Mouse (Mus musculus) large intestine, adult 2 months (tissue): ENCODE results near the gene Pdk2. TPM values are rescaled to one million over a fixed set of nuclear protein-coding genes. Genes with fewer than 3 reads are reported as not detected.

Experiments
- DNase-seq: peaks from one replicate; pipeline ENCODE4 v3.0.0-alpha.2; 2012; ENCODE audit warnings: low read depth, low spot score
- WGBS: fragments of 180-500 bp; shearing (Covaris S2); methylation state at CpG from one replicate; pipeline ENCODE4 v1.1.7; 2018; 5-methylcytosine and 5-hydroxymethylcytosine counted together
- polyA plus RNA-seq: library from polyadenylated mRNA; depleted of rRNA; stranded (reverse); fragments of >200 nt; gene quantifications from 2 replicates; pipeline ENCODE4 v1.2.3, GENCODE M21; 2012; rRNA removed

The Pdk2 gene
- polyA plus RNA-seq: 47.3 and 81.2 TPM in 2 replicates

DNA sequence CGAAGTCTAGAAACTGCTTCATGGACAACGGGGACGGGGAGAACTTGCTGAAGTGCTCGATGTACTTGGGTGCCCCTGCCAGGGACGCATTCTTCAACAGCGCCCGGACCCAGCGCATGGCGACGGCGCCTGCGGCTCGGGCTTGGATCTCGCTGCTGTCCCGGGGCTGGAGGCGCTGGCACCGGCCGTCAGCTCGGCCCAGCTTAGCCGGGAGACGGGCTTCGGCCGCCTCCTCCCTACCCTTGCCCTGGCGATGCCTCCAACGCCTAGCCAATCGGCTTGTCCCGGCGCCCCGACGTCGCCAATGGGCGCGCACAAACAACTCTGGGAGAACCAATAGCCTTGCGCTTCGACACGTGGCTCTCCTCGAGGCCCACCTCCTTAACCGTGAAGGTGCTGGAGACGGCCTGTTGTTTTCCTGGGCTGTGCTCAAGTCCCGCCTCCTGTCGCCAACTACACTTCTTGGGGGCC, at the start of gene Pdk2:
Gene Pdk2, minus strand, starts transcription at position 216 of the 471 bp plus-strand sequence.
- WGBS: under 1% methylated on average over 41 of the region's 41 CpGs
- DNase-seq: peak; percentile 92

DNA sequence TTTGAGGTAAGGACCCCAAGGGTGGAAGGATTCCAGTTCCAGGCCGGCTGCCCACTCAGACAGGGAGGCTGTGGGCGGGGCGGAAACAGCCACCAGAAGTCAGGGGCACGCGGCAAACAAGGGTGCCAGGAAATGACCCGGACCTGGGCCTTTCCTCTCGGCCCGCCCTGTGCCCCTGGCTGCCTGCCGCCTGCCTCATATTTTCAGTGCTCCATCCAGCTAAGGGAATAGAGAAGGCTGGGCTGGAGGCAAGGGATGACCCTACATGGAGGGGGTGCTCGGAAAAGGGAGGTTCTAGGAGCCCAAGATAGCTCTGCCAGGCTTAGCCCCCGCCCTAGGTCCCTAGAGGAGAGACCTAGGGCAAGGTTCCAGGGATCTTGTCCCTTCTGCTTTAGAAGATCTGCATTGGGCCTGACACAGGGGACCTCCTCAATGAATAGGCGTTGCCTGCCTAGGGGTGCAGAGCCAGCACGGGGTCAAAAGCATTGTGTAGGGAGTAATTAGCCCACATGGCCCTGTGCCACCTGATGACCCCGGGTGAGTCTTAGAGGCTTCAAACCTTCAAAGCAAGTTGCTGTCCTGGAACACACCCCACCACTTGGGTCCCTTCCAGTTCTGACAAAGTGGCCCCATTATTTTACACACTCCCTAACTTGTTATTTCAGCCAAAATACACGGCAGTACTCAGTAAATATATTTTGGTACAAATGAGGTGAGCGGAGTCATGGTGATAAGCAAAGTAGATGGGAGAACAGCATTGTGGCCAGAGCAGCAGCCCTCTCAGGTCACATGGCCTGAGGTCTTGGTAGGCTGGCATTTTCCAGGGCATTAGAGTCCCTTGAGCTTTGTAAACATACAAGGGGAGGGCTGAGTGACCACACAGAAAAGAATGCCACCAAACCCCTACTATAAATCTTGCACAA, 48.0 kb upstream of the Pdk2 start:
- DNase-seq: no peak
- WGBS: 44% methylated on average over 16 of the region's 16 CpGs

DNA sequence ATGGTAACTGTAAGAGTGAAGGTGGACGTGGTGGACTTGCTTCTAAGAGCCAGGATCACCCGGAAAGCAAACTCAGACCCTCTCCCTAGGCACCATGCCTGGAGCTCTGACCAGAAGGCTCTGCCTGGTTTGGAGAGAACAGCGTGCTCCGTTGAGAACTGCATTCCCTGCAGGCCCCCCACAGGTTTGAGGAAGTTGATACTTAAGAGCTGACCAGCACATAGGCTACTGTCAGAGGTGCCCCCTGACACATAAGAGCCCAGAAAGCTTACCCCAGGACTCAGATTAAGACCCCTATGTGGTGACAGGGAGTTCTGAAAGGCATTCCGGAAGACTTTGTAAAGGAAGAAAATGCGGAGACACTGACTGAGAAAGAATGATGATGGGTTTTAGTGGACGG, 47.1 kb upstream of the Pdk2 start:
- WGBS: 74% methylated on average over 7 of the region's 7 CpGs
- DNase-seq: no peak

DNA sequence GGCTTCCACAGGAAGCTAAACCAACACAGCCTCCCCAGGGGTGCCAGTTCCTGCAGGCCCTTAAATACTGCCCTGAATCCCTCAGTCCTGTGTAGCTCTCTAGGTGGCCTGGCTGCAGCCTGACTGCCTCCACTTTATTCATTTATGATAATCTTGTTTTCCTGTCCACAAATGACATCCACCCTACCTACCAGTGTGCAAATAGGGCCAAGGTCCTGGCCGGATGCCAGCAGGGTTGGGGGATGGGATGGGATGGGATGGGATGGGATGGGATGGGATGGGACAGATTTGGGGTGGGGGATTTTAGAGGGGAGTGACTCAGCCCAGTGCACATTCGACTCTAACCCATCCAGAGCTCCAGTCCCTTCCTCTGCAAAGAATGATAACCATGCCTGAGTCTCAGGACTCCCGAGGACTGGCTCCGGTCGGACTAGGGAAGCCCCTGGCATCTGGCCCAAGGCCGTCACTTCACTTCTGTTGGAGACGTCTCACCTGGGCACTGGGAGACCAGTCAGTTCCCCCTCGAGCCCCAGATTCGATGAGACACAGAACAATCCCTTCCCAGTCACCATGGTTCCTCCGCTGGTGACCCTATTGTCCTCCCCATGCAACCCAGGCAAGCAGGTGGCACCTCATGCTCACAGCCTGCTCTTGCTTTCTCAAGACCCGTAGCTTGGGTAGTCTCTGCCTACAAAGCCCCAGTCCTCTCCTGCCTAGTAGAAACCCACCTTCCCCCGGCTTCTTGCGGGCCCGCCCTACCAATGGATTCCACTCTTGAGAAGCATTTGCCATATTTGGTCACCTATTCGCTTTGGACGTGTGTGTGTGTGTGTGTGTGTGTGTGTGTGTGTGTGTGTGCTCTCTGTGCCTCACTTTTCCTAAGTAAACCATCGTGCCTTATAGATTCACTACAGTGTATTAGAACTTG, 46.4 kb upstream of the Pdk2 start:
- DNase-seq: no peak
- 53% methylated on average over 17 of the region's 17 CpGs for WGBS

DNA sequence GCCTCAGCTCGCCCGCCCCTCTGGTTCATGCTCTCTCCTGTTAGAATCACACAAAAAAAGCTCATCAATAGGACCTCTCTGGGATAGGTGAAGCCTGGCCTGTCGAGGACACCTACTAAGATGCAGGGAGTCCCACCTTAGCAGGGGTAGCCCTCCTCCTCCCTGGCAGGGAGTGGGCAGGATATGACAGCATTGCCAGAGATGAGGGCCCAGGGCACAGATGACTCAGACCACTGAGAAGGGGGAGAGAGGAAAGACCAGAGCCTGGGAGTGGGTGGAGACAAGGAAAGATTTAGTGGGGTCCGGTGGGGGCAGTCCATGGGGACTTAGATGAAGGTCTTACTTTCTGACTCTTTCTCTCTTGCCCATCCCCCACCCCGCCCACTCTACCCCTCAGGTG, 45.1 kb upstream of the Pdk2 start:
- DNase-seq: no peak
- WGBS: 64% methylated on average over 5 of the region's 5 CpGs

DNA sequence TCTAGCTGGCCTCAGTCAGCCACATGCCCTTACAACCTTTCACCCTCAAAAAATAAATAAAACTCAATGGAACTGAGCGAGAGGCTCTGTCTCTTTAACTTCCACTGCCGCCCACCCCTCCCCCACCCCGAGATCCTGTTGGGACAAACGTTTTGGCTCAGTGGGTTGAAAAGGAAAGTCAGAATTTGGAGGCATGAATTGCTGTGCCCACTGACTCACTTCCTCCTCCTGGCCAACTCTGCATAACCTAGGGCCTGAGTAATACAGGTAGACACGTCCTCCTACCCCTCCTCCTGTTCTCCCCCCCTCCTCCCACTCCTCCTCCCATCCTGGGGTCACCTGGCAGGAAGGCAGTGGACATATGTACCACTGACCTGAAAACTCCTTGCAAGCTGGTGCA, 44.6 kb upstream of the Pdk2 start:
- 42% methylated on average over 5 of the region's 5 CpGs for WGBS
- DNase-seq: no peak

DNA sequence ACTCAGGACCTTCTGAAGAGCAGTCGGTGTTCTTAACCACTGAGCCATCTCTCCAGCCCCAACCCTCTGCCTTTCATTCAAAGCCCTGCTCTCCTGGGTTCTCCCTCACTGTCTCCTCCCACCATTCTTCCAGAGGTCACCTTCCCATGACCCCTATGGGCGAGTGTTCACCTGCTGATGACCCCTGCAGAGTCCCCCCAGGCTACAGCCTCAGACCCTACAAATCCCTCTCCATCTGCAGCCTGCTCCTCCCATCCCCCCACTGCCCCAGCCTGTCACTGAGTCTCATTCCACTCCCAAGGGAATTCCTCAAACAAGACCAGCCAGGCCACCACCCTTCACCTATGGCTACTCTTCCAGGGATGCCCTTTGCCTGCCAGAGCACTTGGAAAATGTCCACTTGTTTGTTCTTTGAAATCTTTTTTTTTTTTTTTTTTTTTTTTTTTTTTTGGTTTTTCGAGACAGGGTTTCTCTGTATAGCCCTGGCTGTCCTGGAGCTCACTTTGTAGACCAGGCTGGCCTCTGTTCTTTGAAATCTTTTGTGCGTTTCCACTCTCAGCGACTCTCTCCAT, 43.7 kb upstream of the Pdk2 start:
- 61% methylated on average over 5 of the region's 5 CpGs for WGBS
- no peak for DNase-seq

DNA sequence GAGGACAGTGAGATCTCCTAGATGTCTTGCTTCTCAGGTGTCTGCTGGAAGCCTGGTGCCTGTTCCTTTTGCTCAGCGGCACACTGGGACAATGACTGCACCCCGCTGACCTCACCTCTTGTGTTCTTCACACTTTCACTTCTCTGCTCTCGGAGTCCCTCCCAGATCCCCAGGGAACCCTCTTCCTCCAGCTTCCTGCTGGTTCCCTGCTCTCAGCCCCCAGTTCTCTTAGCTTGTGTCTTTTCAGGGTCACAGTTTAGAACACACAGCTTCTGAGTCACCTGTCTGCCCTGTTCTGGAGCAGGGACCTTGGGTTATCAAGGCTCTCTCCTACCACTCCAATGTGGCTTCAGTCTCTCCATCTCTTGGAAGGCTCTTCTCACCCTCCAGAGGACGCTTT, 43.0 kb upstream of the Pdk2 start:
- 78% methylated on average over 4 of the region's 4 CpGs for WGBS
- DNase-seq: no peak

DNA sequence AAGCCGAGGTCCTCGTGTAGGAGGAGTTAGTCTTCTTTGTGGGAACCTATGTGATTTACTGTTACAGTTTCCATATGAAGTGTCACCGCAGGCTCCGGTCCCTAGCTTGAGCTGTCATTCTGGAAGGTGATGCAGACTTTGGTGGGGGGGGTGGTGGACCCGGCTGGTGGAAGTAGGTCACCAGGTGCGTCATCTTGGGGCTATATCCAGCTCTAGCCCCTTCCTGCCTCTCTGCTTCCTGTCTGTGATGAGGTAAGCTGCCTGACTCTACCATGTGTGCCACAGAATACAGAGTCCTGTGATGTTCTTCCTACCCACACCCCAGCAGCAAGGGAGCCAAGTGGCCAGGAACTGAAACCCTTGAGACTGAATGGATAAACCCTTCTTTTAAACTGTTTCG, 41.7 kb upstream of the Pdk2 start:
- DNase-seq: no peak
- 85% methylated on average over 7 of the region's 7 CpGs for WGBS

DNA sequence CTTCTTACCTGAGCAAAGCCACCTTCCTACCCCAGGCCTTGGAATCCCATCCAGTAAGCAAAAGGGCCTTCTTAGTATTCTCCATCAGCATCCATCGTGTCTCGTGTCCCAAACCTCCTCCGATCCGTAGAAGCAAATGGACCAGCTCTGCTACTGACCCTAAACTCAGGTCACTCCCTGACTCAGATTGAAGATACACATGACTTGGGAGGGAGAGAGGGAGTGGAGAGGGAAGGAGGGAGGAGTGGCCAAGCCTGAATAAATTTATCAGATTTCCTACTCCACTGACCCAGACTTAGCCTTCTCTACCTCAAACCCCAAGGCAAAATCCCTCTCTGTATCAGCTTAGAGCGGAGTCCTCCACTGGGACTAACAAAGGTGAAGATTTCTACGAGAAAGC, 39.6 kb upstream of the Pdk2 start:
- DNase-seq: no peak
- 82% methylated on average over 6 of the region's 6 CpGs for WGBS

DNA sequence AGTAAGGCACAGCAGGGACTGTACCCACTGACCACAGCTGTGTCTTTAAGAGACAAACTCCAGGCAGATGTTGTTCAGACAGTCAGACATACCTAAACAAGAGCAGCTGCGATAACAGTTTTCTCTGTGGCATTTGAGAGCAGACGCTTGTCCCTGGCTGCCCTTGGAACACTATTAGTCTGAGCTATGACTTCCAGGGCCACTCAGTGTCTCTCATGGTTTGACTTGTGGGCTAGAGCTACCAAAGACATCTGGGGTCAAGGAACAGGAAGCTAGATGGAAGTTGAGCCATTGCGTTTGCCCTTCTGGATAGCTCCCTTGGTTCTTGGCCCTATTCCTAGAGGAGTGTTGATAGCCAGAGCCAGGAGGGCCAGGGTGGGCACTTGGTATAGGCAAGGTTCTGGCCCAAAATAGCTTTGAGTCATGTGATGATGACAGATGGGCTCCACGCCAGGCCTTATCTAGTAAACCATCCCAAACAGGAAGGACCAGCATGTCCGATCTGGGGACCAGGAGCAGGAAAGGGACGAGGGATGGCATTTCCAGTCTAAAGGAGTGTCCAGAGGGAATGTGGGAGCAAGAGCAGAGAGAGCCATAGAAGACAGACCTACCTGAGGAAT, 38.2 kb upstream of the Pdk2 start:
- 53% methylated on average over 6 of the region's 6 CpGs for WGBS

DNA sequence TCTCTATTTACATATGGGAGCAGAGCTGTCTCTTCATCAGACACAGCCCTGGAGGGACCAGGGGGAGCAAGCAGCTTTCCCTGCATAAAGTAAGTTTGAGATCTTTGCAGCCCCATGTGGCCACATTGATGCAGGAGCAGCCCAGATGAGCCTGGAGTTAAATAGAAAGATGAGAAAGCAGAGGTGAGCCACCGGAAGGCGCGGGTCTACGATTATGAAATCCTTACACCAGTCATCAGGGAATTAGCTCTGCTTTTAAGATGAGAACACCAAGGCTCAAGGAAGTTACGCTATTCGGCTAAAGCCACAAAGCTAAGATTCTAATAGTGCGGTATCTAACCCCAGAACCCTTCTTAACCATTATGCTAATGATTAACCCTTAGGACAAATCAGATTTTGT, 36.8 kb upstream of the Pdk2 start:
- no peak for DNase-seq
- 25% methylated on average over 7 of the region's 7 CpGs for WGBS

More for the DNA sequence above, 38.2 kb upstream of the Pdk2 start:
- no peak for DNase-seq

DNA sequence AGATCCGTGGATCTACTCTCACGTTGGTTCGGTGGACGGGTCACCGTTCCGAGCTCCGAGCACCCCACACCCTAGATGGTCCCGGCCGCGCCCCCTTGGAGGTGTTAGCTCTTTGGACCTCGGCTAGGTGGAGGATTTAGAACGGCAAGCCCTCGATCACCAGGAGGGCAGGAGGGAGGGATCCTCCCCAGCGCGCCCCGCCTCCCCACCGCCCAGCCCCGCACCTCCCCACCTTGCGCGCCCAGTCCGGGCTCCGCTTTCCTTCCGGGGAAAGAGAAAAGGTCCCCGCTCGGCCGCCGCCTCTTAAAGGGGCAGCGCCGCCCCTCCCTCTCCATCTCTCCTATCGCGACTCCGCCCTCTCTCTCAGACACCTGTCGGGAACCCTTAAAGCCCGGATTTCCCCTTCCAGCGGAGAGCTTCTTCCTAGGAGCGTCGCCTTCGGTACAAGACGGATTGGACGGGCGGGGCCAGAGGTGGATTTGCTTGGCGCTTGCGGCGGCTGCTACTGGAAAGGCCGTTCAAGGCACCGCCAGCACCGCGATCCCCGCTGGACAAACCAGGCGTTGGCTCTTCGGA, 35.5 kb upstream of the Pdk2 start, which contains the start of gene Itga3:
Gene Itga3, minus strand, starts transcription at position 266 of the 576 bp plus-strand sequence.
- DNase-seq: peak; percentile 89
- WGBS: 1% methylated on average over 51 of the region's 51 CpGs

DNA sequence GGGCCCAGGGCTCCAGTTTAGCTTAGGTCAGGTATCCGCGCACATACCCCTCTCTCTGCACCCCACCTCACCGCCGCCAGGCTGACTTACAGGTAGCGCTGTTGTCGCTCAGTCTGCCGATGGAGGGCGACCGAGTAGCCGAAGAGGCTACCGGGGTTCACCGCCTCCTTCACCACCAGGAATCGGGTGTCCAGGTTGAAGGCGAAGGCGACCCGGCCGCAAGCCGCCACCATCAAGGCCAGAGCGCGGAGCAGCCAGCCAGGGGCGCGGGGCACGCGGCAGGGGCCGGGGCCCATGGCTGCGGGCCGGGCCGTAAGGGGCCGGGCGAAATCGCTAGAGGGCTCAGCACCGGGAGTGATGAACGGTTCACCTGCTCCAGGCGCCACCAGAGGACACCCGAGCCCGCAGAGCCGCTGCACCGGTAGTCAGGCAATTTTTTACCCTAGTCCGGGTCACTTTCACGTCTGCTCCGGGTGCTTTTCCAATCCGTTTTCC, 34.9 kb upstream of the Pdk2 start:
- no peak for DNase-seq
- under 1% methylated on average over 42 of the region's 42 CpGs for WGBS

DNA sequence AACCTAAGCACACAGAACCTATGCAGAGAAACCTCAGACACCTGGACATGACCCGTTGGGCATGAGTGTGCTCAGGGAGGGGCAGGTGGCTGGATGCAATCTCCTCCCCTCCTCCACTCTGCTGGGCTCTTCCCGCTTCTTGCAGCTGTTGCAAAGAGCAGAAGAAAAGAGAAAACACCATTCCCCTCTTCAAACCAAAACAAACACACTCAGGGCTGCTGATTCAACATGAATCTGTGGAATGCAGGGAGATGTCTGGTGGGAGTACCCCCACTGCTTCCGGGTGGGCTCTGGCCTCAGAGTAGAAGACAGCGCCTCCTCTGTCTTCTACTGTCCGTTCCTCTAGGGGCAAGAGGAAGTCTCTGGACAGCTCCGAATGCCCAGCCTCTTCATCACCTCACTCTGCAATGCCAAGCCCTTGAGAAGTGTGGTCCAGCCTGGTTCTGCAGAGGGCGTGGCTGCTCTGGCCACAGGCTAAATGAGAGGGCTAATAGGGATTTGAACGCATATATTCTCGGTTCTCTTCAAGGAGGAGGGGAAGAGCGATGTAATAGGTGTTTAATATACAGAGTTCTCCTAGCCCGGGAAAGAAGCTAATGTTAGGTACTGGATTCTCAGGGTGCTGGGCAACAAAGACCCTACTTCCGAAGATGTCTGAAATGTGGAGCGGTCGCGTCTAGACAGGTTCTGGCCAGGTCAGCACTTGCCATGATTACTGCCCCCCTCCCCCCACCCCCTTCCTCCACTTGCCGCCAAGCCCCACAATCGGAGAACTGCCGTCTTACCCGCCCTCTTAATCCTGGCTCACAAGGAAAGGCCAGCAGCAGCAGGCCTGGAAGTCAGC, 34.3 kb upstream of the Pdk2 start:
- 2% methylated on average over 19 of the region's 19 CpGs for WGBS
- no peak for DNase-seq

DNA sequence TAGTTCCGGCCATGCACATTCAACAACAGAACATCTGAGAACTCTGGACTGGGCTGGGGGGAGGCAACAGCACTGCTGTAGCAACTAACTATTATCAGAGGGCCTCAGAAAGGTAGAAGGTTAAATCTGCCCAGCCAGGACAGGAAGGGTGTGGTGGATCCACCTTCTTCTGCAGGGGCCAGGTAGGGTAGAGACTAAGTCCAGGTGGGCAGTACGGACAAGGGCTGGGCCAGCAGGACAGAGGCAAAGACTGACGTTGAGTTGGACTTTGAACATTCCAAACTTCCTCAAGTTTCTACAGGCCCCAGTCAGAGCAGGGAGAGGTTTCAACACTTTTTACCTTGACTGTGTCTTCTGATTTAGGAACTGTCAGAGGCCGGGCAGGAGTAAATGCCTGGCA, 33.5 kb upstream of the Pdk2 start:
- DNase-seq: no peak

DNA sequence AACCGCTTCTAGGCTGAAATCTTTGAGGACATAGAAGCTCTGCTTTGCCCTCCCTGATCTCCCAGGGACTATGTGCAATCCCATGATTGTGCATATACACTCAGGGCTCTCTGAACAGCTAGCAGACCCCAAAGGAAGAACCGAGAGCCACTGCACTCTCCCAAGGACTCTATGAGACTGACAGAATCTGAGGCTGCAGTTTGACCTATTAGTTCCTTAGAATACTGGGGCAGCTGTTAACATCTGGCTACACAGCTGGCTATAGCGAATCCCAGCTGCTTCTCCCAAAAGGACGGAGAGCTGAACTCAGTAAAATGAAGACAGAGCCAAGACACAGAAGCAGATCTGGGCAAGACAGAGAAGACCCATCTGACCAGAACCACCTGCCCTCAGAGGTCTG, 32.7 kb upstream of the Pdk2 start:
- WGBS: 76% methylated on average over 4 of the region's 4 CpGs

More for the DNA sequence above, 33.5 kb upstream of the Pdk2 start:
- 24% methylated on average over 4 of the region's 4 CpGs for WGBS

DNA sequence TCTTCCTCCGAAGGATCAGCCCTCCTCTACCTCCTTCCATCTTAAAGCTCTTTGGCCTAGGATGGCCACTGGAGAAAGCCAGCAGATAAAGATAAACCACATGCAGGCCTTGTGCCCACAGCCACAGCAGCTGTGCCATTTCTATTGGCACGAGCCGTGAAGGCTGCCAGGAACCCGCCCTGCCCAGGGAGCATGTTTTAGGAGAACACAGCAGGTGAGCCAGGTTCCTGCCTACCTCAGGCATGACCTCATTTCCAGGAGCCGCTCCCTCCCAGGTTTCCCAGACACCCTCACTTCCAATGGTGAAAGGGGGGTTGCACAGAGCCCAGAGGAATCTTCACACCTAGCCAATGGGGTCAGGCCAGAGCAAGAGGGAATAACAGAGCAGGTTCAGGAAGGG, 31.6 kb upstream of the Pdk2 start:
- WGBS: 29% methylated on average over 5 of the region's 5 CpGs
- no peak for DNase-seq

More for the DNA sequence above, 32.7 kb upstream of the Pdk2 start:
- DNase-seq: no peak
